Mouse (Mus musculus) fat pad, adult 2 months (tissue): ENCODE results near the gene Mfap1b.
"Not testable (repeated sequence)": the region's sequence is repeated elsewhere in the genome, so short reads cannot be mapped to it uniquely, and the experiment has no call there.

ENCODE experiments used
- DNase-seq: peaks from one replicate; pipeline ENCODE4 v3.0.0-alpha.2; 2011; ENCODE audit warnings: low read depth, low spot score; ENCODE audit errors: extremely low read depth

The Mfap1b gene

GRCm38 (mm10) chr2:121474180-121474535, 291 bp upstream of the Mfap1b start:
- DNase-seq, result no peak

GRCm38 (mm10) chr2:121472783-121473182, 1.1 kb downstream of the Mfap1b start:
- not testable (repeated sequence) for DNase-seq

GRCm38 (mm10) chr2:121468982-121469381, 4.9 kb downstream of the Mfap1b start:
- not testable (repeated sequence) for DNase-seq

GRCm38 (mm10) chr2:121460071-121460470, 13.8 kb downstream of the Mfap1b start:
- no peak for DNase-seq

GRCm38 (mm10) chr2:121456692-121457642, 16.9 kb downstream of the Mfap1b start, which contains the start of gene Serinc4:
Gene Serinc4, minus strand, starts transcription at chr2:121456781.
- DNase-seq, result peak; percentile 33

DNA sequence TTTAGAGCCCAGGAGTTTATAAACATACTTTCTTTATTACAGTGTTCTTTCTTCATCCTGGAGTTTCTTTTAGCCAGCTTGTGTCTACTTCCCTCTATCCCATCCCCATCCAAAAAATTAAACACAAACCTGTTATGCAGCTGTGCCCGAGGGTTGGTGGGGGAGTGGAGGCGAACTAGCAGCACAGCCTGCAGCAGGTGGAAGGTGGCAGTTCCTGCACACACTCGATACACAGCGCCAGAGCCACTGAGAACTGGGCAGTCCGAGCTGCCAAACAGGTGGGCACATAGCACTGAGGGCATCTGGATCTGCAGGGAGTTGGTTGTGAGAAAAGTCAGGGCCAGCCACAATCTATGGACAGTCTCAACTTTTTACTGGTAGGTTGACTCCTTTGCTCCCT, 18.3 kb downstream of the Mfap1b start:
- no peak for DNase-seq

DNA sequence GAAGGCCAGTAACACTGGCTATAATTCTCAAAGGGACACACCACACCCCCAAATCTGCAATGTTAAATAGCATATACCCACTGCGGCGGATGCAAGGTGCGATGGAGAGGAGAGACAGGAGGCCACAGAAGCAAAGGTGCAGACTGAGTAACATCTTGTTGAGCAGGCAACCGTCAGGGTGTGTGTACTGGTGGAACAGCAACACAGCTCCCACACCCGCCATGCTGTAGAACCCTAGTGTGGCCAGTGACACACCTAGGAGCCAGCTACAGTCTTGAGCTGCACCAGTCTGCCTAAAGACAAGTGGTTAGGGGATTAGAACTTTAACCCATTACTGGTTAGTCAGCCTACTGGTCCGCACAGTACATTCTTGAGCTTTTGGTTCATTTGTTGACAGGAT, 19.9 kb downstream of the Mfap1b start:
- DNase-seq, result no peak

DNA sequence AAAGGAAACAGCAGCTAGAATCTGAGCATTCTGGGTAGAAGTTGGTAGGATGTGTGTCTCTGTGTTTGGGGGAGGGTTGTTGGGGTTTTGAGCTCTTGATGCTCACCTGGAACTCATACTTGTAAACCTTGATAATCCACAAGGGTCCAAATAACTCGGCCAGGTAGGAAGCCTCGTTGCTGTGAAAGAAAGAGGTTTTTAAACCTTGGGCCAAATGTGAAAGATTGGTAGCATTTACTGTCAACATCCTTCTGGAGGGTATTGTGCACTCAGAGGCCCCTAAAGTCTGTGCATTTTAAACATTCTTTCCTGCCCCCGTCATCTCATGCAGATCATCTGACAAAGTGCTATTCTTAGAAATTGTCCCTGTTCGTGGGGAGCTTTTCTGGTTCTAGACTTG, 20.9 kb downstream of the Mfap1b start, which contains the start of gene Hypk:
Gene Hypk (plus strand): TSS at position 301 of the 400 bp plus-strand sequence.
- no peak for DNase-seq

DNA sequence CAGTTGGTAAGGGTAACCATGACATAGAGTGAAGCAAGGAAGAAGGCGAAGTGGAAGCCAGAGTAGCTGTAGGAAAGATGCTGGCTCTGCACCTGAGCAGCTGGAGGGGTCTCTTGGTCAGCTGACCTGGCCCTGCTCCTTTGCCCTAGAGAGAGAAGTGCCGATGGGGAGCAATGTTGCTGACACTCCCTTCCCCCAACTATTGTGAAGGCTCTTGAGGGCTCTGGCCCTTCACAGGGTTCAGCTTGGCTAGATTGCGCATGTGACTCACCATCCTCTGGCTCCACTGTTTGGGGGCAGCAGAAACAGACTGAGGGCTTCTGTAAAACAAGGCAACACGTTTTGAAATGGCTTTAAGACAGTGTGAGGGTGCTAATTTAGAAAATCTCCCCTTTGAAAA, 21.5 kb downstream of the Mfap1b start:
- no peak for DNase-seq

DNA sequence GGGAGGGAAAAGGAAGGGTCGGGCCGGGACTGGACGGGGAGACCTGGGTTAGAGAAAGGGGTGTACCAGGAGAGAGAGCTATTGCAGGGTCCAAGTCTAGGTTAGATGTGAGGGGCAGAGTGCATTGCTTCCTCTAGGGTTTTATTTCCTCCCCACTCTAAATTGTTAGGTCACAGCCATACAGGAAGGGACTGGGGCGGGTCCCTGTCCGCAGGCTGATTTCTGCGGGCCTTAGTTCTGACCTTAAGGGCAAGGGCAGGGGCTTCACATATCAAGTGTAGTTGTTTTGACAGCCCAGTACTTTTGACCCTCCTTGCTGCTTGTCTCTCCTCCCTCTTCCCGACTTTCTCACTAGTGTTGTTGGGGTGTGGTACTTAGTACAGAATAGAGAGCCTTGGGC, 23.8 kb downstream of the Mfap1b start:
- no peak for DNase-seq

DNA sequence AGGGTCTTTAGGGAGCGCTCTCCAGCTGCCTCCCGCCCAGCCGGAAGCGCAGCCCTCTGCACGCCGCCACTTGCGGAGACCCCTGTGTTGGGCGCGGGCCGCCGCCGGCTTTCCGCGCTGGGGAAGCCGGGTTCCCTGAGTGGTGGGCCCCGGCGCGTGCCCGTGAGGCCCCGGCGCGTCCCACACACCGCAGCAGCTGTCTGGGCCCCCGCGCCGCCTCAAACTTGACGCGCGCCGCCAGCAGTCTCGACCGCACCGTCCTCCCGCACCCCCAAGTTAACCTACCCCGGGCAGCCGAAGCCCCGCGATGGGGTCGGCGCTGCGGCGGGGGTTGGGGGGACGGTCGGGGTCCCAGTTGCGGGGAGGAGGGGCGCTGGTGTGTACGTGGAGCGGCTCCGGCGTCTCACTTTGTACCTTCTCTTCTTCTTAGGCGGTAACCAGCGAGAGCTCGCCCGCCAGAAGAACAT, 24.3 kb downstream of the Mfap1b start:
- DNase-seq, result no peak

DNA sequence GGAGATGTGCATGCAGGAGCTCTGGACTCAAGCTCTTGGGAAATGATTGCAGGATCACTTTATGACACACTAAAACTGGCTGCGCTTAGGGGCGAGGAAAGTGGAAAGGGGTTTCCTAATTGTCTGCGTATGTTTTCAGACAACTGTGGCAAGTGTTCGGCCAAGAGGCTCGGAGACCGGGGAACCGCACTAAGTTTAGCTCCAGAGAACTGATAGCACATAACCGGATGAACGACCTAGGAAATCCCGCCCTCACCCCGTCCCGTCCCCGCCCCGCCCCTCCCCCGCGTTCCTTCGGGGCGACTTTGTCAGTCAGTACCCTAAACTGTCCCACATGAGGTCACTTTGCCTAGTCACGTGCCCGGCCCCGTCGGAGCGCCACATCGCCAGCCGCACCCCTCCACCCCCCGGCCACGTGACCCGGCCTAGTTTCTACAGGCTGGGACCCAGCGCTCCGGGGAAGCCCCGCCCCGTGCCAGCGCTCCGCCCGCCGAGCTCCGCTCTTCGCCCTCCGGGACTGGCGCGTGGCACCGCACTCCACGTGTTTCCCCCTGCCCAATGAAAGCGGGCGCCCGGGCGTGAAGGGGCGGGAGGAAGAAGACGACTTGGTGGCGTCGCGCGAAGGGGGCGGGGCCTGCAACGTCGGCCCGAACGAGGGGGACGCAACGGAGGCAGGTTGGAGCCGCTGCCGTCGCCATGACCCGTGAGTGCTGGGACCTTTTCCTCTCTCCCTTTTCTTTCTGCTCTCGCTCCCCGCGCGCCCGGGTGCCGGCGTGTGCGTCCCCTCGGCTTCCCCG, 24.9 kb downstream of the Mfap1b start, which contains the start of gene Serf2:
Gene Serf2 (plus strand): TSS at position 457 of the 797 bp plus-strand sequence.
- DNase-seq, result peak; percentile 80

DNA sequence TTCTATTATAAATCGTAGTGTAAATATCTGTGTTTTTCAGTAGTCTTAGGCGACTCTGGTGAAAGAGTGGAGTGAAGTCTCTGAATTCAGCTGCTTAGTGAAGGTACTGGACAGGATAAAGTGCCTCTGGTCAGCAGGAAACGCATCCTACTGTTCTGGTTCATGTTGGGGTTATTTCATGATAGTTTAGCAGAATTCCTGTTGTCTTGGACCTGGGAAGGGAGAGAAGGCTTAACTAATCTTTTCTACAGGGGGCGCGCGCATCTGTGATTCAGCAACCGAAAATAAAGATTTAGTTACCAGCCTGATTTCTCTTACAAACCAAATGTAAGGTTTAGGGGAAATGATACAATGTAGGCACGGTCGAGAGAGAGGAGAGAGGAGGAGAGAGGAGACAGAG, 25.7 kb downstream of the Mfap1b start:
- no peak for DNase-seq

DNA sequence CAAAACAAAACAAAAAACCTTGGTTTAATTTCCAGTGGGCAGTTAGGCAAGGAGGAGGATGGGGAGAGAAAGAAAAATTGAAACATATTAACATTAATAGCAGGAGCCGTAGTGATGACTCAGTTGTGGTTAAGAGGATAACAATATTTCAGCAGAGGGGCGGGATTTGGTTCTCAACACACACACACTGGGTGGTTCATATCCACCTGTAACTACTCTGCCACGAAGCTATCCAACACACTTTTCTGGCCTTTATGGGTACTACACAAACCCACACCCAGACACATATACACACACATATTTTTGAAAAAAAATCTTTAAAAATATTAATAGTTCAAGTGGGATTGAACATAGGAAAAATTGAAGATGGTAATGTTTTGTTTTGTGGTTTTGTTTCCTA, 26.9 kb downstream of the Mfap1b start:
- no peak for DNase-seq

DNA sequence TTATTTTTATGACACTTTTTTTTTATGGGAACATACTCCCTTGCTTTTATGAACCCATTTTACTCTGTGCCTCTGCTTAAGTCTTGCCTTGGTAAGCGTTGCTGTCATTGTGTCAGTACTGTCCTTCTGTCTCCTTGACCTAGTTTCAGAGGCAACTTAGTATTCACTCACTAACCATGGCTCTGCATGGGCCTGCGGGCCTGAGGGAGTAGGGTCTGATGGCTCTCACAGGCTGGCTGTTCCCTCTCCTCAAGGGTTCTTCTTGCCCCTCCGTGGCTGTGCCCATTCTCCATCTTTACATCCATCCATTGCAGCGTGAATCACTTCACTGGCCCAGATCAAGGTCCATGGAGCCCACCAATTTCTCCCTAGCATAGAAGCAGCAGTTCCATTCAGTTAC, 27.4 kb downstream of the Mfap1b start:
- DNase-seq, result no peak

DNA sequence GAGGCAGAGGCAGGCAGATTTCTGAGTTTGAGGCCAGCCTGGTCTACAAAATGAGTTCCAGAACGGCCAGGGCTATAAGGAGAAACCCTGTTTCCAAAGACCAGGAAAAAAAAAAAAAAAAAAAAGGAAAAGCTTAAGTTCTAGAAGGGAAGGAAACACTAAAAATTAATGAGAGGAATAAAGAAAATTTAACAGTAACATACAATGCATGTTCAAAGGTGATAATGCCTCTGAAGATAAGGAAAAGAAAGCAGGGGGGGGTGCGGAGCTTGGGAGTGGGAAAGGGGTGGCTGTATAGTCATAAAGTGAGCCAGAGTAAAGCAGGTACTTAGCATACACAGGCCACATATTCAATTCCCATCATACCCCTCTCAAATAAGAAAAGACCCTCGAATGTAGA, 28.8 kb downstream of the Mfap1b start:
- no peak for DNase-seq

DNA sequence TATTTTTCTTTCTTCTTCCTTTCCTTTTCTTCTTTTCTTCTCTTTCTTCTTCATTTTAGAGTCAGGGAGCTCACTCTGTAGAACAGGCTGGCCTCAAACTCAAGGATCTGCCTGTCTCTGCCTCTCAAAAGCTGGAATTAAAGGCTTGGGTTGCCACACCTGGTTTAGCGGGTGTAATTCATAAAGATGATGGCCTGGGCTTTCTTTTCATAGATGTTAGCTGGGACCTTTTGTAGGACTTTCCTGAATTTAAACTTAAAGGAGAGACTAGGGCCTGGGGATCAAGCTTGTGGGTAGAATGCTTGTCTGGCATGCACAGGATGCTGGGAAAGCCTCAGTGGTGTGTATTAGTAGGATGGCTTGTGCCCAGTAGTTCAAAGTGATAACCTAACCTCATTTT, 29.7 kb downstream of the Mfap1b start, which contains the start of gene Ell3:
Gene Ell3 (minus strand): TSS at position 101 of the 400 bp plus-strand sequence.
- no peak for DNase-seq

GRCm38 (mm10) chr2:121443068-121443349, 30.9 kb downstream of the Mfap1b start:
- no peak for DNase-seq

DNA sequence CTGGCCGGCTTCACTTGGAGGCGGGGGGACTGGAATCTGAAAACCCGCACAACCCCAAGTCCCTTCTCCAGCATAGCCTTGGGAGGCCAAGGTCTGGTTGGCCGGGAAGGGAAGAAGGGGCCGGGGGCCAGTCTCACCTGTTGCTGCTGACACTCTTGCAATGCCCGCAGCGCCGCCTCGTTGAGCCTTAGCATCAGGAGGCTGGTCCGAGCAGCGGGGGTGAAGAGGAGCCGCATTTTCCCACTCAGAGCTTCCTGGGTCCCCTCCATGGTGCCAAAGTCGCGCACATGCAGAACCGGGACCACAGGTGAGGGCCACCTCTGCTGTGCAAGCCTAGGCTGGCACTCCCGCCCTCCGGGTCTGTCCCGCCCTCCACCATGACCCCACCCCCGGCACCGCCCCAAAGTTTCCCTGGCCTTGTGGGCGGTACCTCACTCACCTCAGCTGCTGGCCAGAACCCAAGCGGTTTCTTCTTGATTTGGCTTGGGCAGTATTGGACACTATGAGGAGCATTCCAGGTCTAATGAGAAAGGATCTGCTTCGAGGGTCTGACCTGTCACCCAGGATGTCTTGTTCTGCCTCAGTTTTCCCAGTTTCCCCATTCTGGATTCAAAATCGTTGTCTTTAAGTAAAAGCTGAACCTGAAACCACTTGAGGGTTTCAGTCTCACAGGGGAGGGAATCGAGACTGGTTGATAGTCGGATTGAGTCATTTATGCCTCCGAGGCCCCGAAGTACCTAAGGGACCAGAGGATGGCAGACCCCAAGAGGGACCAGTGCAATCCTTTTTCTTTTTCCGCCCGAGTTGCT, 31.4 kb downstream of the Mfap1b start:
- DNase-seq, result peak; percentile 39

- no peak for DNase-seq
These were observed 32.1 kb downstream of the Mfap1b start for GRCm38 (mm10) chr2:121441800-121442199.
